Mouse (Mus musculus) kidney, adult 10 weeks (tissue): ENCODE data around the gene Olfr389. TPM values are rescaled to one million over a fixed set of nuclear protein-coding genes. Genes with fewer than 3 reads are reported as not detected.

Experiments used
- polyA plus RNA-seq: library from polyadenylated mRNA; stranded (reverse); fragments of 350-450 nt; fragmentation: Illumina TruSeq; extraction: RNeasy Lipid Tissue Mini Kit (QIAGEN cat#74804); gene quantifications from one replicate; pipeline ENCODE4 v1.2.3, GENCODE M21; 2014; ENCODE audit warnings: low read depth, low replicate concordance

Gene Olfr389
- not detected for polyA plus RNA-seq

GRCm38 (mm10) chr11:73780613-73781012 is at the start of gene Olfr389:
Olfr389 (minus strand) TSS chr11:73780713.

GRCm38 (mm10) chr11:73816949-73817348 is 36.4 kb upstream of the Olfr389 start, which contains the start of gene Olfr392:
Olfr392 (minus strand) TSS chr11:73817049.

GRCm38 (mm10) chr11:73802952-73803351 is 22.4 kb upstream of the Olfr389 start, which contains the start of gene Olfr391-ps:
Olfr391-ps (minus strand) TSS chr11:73803052.

GRCm38 (mm10) chr11:73782664-73783063 is 2.2 kb upstream of the Olfr389 start, which contains the start of gene Olfr390:
Olfr390 (plus strand) TSS chr11:73782964.

Other genes with a start within 250 kb of the Olfr389 start
- not detected for gene Olfr385, start 187.7 kb downstream of the Olfr389 start, polyA plus RNA-seq
- not detected for gene Olfr384, start 182.1 kb downstream of the Olfr389 start, polyA plus RNA-seq
- not detected for gene Zfp735, start 91.9 kb downstream of the Olfr389 start, polyA plus RNA-seq
- not detected for gene Olfr390, start 2.3 kb upstream of the Olfr389 start, polyA plus RNA-seq
- not detected for gene Olfr391-ps, start 22.3 kb upstream of the Olfr389 start, polyA plus RNA-seq
- gene Olfr392, start 36.3 kb upstream of the Olfr389 start, polyA plus RNA-seq, result not detected
- not detected for gene Olfr393, start 70.7 kb upstream of the Olfr389 start, polyA plus RNA-seq
- not detected for gene Olfr394, start 110.1 kb upstream of the Olfr389 start, polyA plus RNA-seq
- not detected for gene Olfr395, start 128.6 kb upstream of the Olfr389 start, polyA plus RNA-seq
- gene Olfr23, start 156.0 kb upstream of the Olfr389 start, polyA plus RNA-seq, result not detected
- gene Olfr397, start 180.1 kb upstream of the Olfr389 start, polyA plus RNA-seq, result not detected
- gene Olfr398, start 209.7 kb upstream of the Olfr389 start, polyA plus RNA-seq, result not detected